Mouse (Mus musculus): ENCODE measurements around the gene Slc4a10.

DNA sequence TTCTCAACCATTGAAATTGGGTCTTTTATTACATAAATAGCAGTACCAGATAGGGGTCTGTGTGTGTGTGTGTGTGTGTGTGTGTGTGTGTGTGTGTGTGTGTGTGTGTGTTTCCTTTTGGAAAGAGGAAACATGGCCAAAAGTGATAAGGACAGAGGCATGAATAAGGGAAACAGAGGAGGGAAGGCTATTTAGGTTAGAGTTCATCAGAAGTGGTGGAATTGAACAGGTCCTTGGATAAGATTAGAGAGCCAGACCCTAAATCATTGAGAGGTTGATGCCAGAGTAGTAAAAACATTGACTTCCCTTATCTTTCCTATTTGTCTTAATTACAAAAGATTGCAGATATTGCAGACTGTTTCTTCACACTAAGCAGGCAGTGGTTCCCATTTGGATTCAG lies 181.3 kb downstream of the Slc4a10 start:
- no peak for TF ChIP-seq POLR2A (IDR thresholded peaks at IDR 0.05; ENCODE audit: low read depth, low read length)
- TF ChIP-seq CTCF (conservative IDR thresholded peaks at IDR 0.05; ENCODE audit: insufficient read depth, insufficient read length, low read depth, low read length), result no peak

All from kidney, adult 2 months (tissue).